Mouse (Mus musculus): ENCODE results near the gene A530032D15Rik. TPM values are rescaled to one million over a fixed set of nuclear protein-coding genes. Genes with fewer than 3 reads are reported as not detected.
"Not testable (repeated sequence)": the region's sequence is repeated elsewhere in the genome, so short reads cannot be mapped to it uniquely, and the experiment has no call there.

The A530032D15Rik gene
- polyA plus RNA-seq (2015; fragmentation: Nextera tagmentation; extraction: Ambion mirVana): 0.17 TPM in 1 of 2 replicates, not detected in the other

- not testable (repeated sequence) for H3K4me3 ChIP-seq (replicated peaks)
Observed at GRCm38 (mm10) chr1:85109753-85110152, at the start of gene A530032D15Rik. Gene A530032D15Rik, minus strand, starts transcription at chr1:85109853.

GRCm38 (mm10) chr1:85155151-85155550 lies 45.5 kb upstream of the A530032D15Rik start:
- H3K4me1 ChIP-seq; H3K27me3 ChIP-seq (replicated peaks); H3K4me2 ChIP-seq; H3K9ac ChIP-seq; H3K4me3 ChIP-seq (replicated peaks); H3K36me3 ChIP-seq; H3K9me3 ChIP-seq; ATAC-seq (ENCODE audit: insufficient read depth, low FRiP score, low read depth); H3K27ac ChIP-seq: not testable (repeated sequence)
- 76% methylated on average over 4 of the region's 5 CpGs for WGBS

More at GRCm38 (mm10) chr1:85109753-85110152, at the start of gene A530032D15Rik:
- H3K27me3 ChIP-seq (replicated peaks); H3K9ac ChIP-seq; H3K4me2 ChIP-seq; H3K4me1 ChIP-seq; H3K9me3 ChIP-seq; H3K36me3 ChIP-seq; ATAC-seq (ENCODE audit: insufficient read depth, low FRiP score, low read depth); H3K27ac ChIP-seq: not testable (repeated sequence)
- WGBS: 48% methylated on average over 3 of the region's 7 CpGs

- H3K4me1 ChIP-seq; H3K27me3 ChIP-seq (replicated peaks); H3K36me3 ChIP-seq; H3K4me2 ChIP-seq; H3K9ac ChIP-seq; H3K27ac ChIP-seq; H3K9me3 ChIP-seq; H3K4me3 ChIP-seq (replicated peaks); ATAC-seq (ENCODE audit: insufficient read depth, low FRiP score, low read depth): not testable (repeated sequence)
- 88% methylated on average over 22 of the region's 22 CpGs for WGBS
Observed at GRCm38 (mm10) chr1:85133671-85134070, 24.0 kb upstream of the A530032D15Rik start.

GRCm38 (mm10) chr1:85121841-85122240 lies 12.2 kb upstream of the A530032D15Rik start:
- H3K4me3 ChIP-seq (replicated peaks); H3K4me2 ChIP-seq; H3K36me3 ChIP-seq; H3K9me3 ChIP-seq; H3K9ac ChIP-seq; H3K27ac ChIP-seq; ATAC-seq (ENCODE audit: insufficient read depth, low FRiP score, low read depth); H3K4me1 ChIP-seq; H3K27me3 ChIP-seq (replicated peaks): not testable (repeated sequence)
- 83% methylated on average over 4 of the region's 4 CpGs for WGBS

GRCm38 (mm10) chr1:85118341-85118740 lies 8.7 kb upstream of the A530032D15Rik start:
- ATAC-seq (ENCODE audit: insufficient read depth, low FRiP score, low read depth); H3K9me3 ChIP-seq; H3K27me3 ChIP-seq (replicated peaks); H3K36me3 ChIP-seq; H3K4me2 ChIP-seq; H3K9ac ChIP-seq; H3K4me1 ChIP-seq; H3K27ac ChIP-seq; H3K4me3 ChIP-seq (replicated peaks): not testable (repeated sequence)
- 76% methylated on average over 6 of the region's 6 CpGs for WGBS

GRCm38 (mm10) chr1:85117537-85117936 lies 7.9 kb upstream of the A530032D15Rik start:
- 45% methylated on average over 4 of the region's 6 CpGs for WGBS
- ATAC-seq (ENCODE audit: insufficient read depth, low FRiP score, low read depth): not testable (repeated sequence)

GRCm38 (mm10) chr1:85114666-85115402 lies 5.2 kb upstream of the A530032D15Rik start:
- H3K4me1 ChIP-seq; H3K9ac ChIP-seq; H3K4me3 ChIP-seq (replicated peaks); H3K4me2 ChIP-seq; H3K9me3 ChIP-seq; H3K27me3 ChIP-seq (replicated peaks); H3K27ac ChIP-seq; ATAC-seq (ENCODE audit: insufficient read depth, low FRiP score, low read depth); H3K36me3 ChIP-seq: not testable (repeated sequence)
- 50% methylated on average over 6 of the region's 6 CpGs for WGBS

More at GRCm38 (mm10) chr1:85117537-85117936, 7.9 kb upstream of the A530032D15Rik start:
- not testable (repeated sequence) for H3K27me3 ChIP-seq (replicated peaks); H3K9ac ChIP-seq; H3K9me3 ChIP-seq; H3K27ac ChIP-seq; H3K4me3 ChIP-seq (replicated peaks); H3K4me2 ChIP-seq; H3K36me3 ChIP-seq; H3K4me1 ChIP-seq

GRCm38 (mm10) chr1:85114078-85114477 lies 4.4 kb upstream of the A530032D15Rik start:
- 73% methylated on average over 3 of the region's 3 CpGs for WGBS
- H3K4me2 ChIP-seq; H3K36me3 ChIP-seq; H3K4me1 ChIP-seq; H3K9me3 ChIP-seq; H3K27ac ChIP-seq; H3K4me3 ChIP-seq (replicated peaks); H3K27me3 ChIP-seq (replicated peaks); H3K9ac ChIP-seq: not testable (repeated sequence)
- peak; percentile 53 for ATAC-seq (ENCODE audit: insufficient read depth, low FRiP score, low read depth)

- not testable (repeated sequence) for H3K4me2 ChIP-seq; H3K4me3 ChIP-seq (replicated peaks); H3K9ac ChIP-seq; H3K27me3 ChIP-seq (replicated peaks); H3K9me3 ChIP-seq; H3K36me3 ChIP-seq; H3K4me1 ChIP-seq; ATAC-seq (ENCODE audit: insufficient read depth, low FRiP score, low read depth); H3K27ac ChIP-seq
- 66% methylated on average over 2 of the region's 5 CpGs for WGBS
Observed at GRCm38 (mm10) chr1:85112889-85113288, 3.2 kb upstream of the A530032D15Rik start.

- H3K27me3 ChIP-seq (replicated peaks); H3K9ac ChIP-seq; H3K36me3 ChIP-seq; H3K27ac ChIP-seq; H3K4me3 ChIP-seq (replicated peaks); ATAC-seq (ENCODE audit: insufficient read depth, low FRiP score, low read depth); H3K4me1 ChIP-seq; H3K9me3 ChIP-seq; H3K4me2 ChIP-seq: not testable (repeated sequence)
- 82% methylated on average over 7 of the region's 7 CpGs for WGBS
Observed at GRCm38 (mm10) chr1:85112266-85112665, 2.6 kb upstream of the A530032D15Rik start.

- H3K27ac ChIP-seq; H3K9ac ChIP-seq; H3K4me2 ChIP-seq; H3K4me3 ChIP-seq (replicated peaks); H3K36me3 ChIP-seq; H3K4me1 ChIP-seq; H3K9me3 ChIP-seq; H3K27me3 ChIP-seq (replicated peaks); ATAC-seq (ENCODE audit: insufficient read depth, low FRiP score, low read depth): not testable (repeated sequence)
- WGBS: 69% methylated on average over 10 of the region's 10 CpGs
Observed at GRCm38 (mm10) chr1:85111572-85111971, 1.9 kb upstream of the A530032D15Rik start.

- not testable (repeated sequence) for H3K4me3 ChIP-seq (replicated peaks)
Observed at GRCm38 (mm10) chr1:85110876-85111275, 1.2 kb upstream of the A530032D15Rik start.

GRCm38 (mm10) chr1:85106013-85106412 lies 3.6 kb downstream of the A530032D15Rik start:
- not testable (repeated sequence) for H3K36me3 ChIP-seq; H3K4me3 ChIP-seq (replicated peaks); H3K27ac ChIP-seq; H3K4me2 ChIP-seq; H3K9me3 ChIP-seq; H3K9ac ChIP-seq; H3K27me3 ChIP-seq (replicated peaks); ATAC-seq (ENCODE audit: insufficient read depth, low FRiP score, low read depth); H3K4me1 ChIP-seq
- WGBS: 64% methylated on average over 5 of the region's 6 CpGs

More at GRCm38 (mm10) chr1:85110876-85111275, 1.2 kb upstream of the A530032D15Rik start:
- H3K27ac ChIP-seq; H3K9me3 ChIP-seq; H3K4me2 ChIP-seq; H3K9ac ChIP-seq; H3K4me1 ChIP-seq; ATAC-seq (ENCODE audit: insufficient read depth, low FRiP score, low read depth); H3K36me3 ChIP-seq; H3K27me3 ChIP-seq (replicated peaks): not testable (repeated sequence)
- WGBS: 64% methylated on average over 3 of the region's 3 CpGs

Measured in stomach, embryonic 15.5 days (tissue).